Mouse (Mus musculus): ENCODE results near the gene Plcd1.

Plcd1 gene

DNA sequence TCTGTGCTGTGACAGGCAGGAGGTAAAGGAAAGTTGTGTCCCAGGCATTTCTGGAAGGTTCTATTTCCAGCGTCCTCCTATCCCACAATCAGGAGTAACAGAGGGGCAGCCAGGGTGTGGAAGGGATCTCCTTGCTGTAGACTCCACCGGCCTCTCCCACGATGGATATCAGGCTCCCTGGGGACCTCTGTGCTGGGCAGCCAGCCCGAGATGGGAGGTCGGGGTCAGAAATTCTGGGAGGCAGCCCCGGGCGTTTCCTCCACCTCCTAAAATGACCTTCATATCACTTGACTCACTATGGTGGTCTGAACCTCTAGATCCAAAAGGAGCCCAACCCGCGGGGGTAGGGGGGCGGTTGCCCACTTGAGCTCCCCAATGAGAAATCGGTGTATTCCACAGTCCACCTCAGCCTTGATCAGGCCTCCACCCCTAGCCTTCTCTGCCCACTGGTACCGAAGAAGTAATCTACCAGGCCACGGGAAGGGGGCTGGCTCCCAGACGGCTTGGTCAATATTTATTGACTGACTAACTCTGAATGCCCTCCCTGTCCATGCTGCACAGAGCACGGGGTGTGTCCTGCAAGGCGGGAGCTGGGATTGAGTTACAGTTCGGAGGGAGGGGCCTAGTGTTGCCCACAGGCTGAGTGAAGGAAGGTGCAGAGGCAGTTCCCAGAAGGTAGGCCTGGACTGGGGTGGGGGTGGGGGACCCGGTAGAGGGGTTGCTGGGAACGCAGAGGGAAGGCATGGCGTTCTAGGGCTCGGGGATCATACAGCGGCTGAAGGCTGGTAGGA lies 41.0 kb downstream of the Plcd1 start, which contains the start of gene Vill:
Gene Vill, plus strand, starts transcription at position 625 of the 791 bp plus-strand sequence.
- no peak for DNase-seq

DNA sequence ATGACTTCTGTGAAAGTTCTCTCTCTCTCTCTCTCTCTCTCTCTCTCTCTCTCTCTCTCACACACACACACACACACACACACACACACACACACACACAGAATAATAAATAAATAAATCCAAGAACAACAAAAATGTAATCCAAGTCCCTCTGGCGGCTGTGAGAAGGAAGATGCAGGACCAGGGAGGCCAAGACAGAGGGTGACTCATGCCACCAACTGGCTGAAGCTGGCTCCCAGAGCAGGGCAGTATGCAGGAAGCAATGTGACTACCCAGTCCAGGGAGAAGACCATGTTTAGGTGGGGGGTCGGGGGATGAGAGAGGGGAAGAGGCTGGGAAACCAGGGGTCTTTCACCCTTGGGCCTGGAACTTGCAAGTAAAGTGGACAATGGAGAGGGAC lies 42.1 kb downstream of the Plcd1 start:
- no peak for DNase-seq

GRCm38 (mm10) chr9:119048182-119048903 lies 45.0 kb downstream of the Plcd1 start:
- no peak for DNase-seq

GRCm38 (mm10) chr9:119040101-119040775 lies 53.1 kb downstream of the Plcd1 start:
- no peak for DNase-seq

- no peak for DNase-seq
These were observed 54.7 kb downstream of the Plcd1 start for GRCm38 (mm10) chr9:119038574-119038973.

- no peak for DNase-seq
These were observed 56.1 kb downstream of the Plcd1 start for GRCm38 (mm10) chr9:119037076-119037730.

- no peak for DNase-seq
These were observed 57.5 kb downstream of the Plcd1 start for GRCm38 (mm10) chr9:119035836-119036235.

- DNase-seq, result no peak
These were observed 58.3 kb downstream of the Plcd1 start for GRCm38 (mm10) chr9:119034676-119035665.

DNA sequence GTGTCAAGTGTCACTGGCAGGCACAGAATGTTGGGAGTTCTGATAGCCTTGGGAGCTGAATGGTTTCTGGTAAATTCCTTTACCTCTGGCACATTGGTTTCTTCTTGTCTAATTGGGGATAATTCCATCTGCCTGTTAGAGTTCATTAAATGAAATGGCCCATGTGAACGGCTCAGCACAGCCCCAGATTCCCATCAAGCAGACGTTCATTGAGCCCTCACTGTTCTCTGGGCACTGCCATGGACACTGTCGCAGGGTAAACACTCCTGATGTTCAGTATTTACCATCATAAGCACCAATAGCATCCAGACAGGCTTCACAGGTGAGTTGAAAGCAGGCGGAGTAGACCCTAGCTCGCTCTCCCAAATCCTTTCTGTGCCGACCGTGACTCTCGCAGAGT lies 59.2 kb downstream of the Plcd1 start:
- no peak for DNase-seq

DNA sequence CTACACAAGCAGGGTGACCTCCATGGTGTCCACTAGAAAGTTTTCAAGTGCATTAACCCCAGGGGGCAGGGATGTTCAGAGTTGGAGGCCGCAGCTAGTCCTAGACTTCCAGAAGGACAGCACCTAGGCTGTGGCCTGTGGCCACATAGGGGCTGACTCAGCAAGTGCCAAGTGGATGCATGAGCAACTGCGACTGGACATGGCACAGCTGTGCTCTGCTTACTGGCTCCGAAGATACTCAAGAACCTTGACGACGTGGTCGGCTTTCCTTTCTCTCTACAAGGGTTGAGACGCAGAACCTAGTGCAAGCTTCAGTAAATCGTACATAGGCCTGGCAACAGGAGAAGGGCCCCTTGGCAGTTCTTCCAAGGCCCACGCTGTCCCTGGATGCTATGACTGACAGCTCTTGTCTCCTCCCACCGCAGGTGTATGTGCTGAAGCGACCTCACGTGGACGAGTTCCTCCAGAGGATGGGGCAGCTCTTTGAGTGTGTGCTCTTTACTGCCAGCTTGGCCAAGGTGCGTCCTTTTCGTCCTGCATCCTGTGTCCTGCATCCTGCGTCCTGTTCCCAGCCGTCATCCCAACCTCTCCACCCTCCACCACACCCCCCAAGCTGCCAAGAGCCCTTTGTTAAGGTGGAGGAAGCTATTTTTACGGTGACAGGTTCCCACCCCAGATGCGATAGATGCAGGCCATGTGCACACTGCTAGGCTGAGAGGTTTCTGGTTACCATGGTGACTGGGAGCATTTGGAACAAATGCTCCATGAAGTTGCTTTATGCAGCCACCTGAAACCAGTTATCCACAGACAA lies 60.0 kb downstream of the Plcd1 start:
- DNase-seq, result peak; percentile 71

DNA sequence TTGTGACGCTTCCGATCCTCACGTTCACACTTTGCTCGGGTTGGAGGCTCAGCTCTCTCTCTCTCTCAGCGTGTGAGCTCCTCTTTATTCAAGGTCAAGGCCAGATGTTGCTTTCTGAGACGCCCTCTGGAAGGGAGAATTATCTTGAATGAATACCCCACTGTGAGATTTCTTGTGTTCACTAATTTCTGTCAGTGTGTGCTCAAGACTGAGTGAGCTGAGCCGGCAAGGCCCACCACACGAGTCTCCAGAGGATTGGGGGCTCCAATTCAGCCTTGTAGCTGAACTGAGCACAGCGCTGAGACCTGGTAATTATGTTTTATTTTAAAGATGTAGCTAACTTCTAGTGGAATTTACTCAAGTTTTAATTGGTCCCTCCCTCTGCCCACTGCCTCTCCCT lies 60.8 kb downstream of the Plcd1 start:
- no peak for DNase-seq

DNA sequence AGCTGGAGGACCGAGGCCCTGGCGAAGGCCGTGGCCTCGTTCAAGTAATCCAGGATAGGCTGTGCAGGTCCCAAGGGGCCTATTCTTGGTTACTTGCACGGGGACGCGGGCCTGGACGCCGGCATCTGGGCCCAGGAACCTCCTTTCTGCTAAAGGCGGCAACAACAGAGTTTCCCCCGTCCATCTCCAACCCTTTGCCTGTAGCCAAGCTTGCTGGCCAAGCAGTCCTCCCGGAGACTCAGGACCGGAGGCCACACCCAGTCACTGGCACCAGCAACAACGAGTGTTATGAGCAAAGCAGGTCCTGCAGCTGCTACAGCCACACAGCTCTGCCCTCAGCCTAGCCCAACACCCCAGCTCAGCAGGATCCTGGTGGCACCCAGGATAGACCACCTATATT lies 61.5 kb downstream of the Plcd1 start:
- no peak for DNase-seq

DNA sequence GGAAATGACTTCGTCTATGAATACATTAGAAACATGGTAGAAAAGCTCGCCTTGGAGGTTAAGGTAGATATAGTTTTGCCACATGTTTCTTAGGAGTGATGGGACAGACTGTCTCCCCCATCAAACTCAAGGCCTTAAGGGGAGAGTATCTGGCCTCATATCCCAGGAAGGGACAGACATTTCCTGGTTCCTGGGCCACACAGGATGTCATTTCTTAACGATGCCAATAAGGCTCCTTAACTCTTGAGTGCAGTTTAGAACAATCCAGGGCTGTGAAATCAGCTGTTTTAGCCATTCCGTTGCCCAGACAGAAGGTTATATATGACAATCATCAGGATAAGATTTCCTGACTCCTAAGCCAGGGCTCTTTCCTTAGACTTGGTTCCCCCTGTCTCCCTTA lies 62.3 kb downstream of the Plcd1 start:
- DNase-seq, result no peak

DNA sequence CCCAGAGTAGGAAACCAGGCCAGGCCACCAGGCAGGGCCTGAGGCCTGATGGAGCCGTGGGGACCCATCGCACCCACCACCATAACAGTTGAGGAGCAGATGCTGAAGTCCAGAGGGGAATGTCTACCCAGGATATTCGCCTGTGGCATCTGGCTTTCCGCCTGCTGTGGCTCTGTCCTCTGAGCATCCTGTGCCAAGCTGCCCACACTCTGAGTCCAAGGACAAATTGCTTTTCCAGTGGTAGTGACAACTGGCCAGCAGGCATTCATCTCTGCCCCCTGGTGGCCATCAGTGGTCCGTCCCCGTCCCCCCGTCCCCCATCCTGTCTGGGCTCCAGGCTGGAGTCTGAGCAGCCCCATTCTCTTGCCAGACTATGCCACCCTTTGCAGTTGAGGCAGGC lies 63.7 kb downstream of the Plcd1 start:
- peak; percentile 59 for DNase-seq

DNA sequence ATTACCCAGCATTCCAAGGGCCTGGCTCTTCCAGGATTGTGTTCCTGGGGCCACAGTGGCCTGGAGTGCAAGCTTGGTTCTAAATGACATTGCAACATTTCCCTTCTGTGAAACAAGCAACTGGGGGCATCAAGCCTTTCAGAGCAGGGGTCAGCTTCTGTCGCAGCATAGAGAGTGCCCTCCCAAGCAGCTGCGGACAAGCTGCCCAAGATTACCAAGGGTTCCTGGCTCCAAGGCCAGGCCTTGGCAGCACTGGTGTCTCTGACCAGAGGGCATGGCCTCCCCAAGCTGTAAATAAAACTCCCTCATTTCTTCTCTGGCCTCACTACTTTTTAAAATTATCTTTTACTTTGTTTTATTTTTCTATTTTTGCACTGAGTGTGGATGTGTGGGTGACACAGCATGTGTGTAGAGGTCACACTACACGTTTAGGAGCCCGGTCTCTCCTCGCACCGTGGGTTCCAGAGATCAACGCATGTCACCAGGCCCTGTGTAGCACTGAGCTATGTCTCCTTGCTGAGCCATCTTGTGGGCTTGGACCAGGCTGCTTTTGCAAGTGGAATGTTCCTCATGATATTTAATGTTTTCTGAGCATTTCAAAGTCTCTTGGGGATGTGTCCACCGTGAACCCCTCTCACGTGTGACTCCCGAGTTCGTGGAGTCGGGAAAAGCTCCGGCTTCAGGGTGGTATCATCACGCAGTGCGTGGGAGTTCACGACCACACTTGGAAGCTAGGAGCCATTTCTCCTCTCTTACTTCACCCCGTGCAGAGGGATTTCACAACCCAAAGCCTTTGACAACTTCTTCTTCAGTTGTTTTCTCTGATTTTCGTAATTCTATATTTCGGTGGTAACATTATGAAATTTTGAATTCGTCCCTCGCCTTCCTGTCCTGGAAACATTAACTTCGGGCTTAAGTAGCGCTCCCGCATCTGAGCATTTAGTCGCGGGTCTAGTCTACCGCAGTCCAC lies 64.8 kb downstream of the Plcd1 start:
- DNase-seq, result no peak

DNA sequence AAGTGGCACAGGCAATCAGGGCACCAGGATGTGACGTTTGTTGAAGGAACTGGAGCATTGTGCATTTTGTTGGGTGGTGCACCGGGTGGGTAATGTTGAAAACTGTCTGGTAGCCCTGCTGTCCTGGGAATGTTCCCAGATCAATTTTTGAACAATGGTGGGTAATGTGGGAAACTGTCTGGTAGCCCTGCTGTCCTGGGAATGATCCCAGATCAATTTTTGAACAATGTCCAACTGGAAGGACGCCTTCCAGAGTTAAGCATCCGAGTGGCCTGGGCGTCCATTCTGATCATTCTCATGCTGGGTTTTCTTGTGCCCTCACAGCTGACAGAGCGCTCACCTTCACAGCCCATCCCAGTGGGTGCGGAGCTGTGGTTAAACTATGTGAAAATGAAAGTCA lies 66.0 kb downstream of the Plcd1 start:
- DNase-seq, result no peak

DNA sequence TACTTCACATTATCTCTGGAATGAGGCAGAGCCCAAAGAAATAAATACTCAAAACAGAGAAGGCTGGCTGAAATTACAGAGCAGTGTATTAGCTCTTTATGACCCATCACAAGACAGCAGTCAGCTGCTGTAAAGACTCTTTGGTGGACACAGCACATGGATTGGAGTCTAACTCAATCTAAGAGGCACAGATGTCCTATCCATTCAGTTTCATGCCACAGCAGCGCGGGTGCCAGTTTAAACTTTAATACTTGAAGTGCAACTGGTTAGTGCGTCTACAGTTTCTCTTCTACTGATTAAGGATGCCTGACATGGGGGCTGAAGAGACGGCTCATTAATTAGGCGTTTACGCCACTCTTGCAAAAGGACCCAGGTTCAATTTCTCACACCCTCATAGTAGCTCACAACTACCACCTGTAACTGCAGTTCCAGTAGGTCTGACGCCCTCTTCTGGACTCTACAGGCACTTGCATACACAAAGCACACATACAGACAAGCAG lies 67.4 kb downstream of the Plcd1 start:
- DNase-seq, result no peak

- no peak for DNase-seq
These were observed 68.0 kb downstream of the Plcd1 start for GRCm38 (mm10) chr9:119025263-119025662.

DNA sequence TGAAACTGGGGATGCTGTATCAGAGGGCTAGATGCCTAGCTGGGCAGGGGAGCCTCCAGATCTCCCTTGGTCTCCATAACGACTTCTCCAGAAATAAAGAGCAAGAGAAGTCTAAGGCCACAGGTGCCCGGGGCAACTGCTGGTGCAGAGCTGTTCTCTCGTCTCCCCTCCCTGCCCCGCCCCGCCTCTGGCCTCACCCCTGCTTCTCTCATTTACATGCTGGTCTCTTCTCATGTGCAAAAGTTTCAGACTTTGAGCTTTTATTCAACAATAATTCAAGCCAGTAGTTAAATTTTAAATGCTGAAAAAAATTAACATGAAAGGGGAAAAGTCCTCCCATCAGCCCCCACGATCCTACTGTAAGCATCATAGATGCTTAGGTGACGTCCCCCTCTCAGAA lies 71.6 kb downstream of the Plcd1 start:
- DNase-seq, result no peak

All from layer of hippocampus, adult 9-11 months (tissue).